Comparison of ENCODE assay signal across 8 mouse cellular contexts in the genomic region with DNA sequence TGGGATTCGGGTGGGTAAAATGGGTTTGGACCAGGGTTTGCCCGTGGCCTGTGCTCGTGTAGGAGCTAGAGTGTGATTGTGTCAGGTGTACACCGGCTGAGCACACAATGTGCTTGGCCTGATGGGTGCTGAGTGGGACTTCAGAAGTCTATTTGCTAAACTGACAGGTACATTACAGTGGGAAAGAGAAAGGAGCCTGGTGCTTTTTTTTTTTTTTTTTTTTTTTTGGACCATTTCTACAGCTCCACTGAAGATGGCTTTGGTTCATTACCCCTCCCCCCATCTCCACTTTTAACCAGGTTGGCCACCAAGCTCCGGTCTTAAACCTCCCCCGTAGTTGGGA. TPM values are rescaled to one million over a fixed set of nuclear protein-coding genes. Genes with fewer than 3 reads are reported as not detected.
DNase-seq lines count a peak whose midpoint lies in the region; ATAC-seq lines count a peak whose summit lies in the region.

No protein-coding gene starts in this region.

- peak overlapping the region; percentile 91 for H3K4me3 ChIP-seq in lung, embryonic 16.5 days (ENCODE audit: low read length)
- H3K4me3 ChIP-seq in hindbrain, embryonic 13.5 days, result peak overlapping the region; percentile 86
- peak overlapping the region; percentile 92 for H3K4me3 ChIP-seq in midbrain, embryonic 14.5 days (replicated peaks; ENCODE audit: low read depth, low read length)

- H3K4me2 ChIP-seq in lung, embryonic 16.5 days (ENCODE audit: low read depth, low read length), result peak overlapping the region; percentile 90
- H3K4me2 ChIP-seq in hindbrain, embryonic 13.5 days, result peak overlapping the region; percentile 92
- peak overlapping the region; percentile 89 for H3K4me2 ChIP-seq in midbrain, embryonic 14.5 days (ENCODE audit: low read length)

- no peaks in the 10 kb centered on the region for H3K9me3 ChIP-seq in lung, embryonic 16.5 days (ENCODE audit: control insufficient read depth, low read length)
- no peaks in the 10 kb centered on the region for H3K9me3 ChIP-seq in hindbrain, embryonic 13.5 days
- no peaks in the 10 kb centered on the region for H3K9me3 ChIP-seq in midbrain, embryonic 14.5 days (ENCODE audit: control insufficient read depth, low read length)

- peaks cover 23% of the 10 kb centered on the region for H3K4me1 ChIP-seq in lung, embryonic 16.5 days (replicated peaks; ENCODE audit: control insufficient read depth, insufficient read depth, low read length)
- H3K4me1 ChIP-seq in hindbrain, embryonic 13.5 days (replicated peaks), result peaks cover 42% of the 10 kb centered on the region
- peaks cover 27% of the 10 kb centered on the region for H3K4me1 ChIP-seq in midbrain, embryonic 14.5 days (ENCODE audit: control insufficient read depth, insufficient read depth, low read length)

- peak overlapping the region; percentile 98 for H3K9ac ChIP-seq in lung, embryonic 16.5 days (ENCODE audit: low read length)
- peak overlapping the region; percentile 97 for H3K9ac ChIP-seq in hindbrain, embryonic 13.5 days
- H3K9ac ChIP-seq in midbrain, embryonic 14.5 days (replicated peaks; ENCODE audit: low read length), result peak overlapping the region; percentile 97

- H3K27ac ChIP-seq in lung, embryonic 16.5 days (ENCODE audit: low read length), result peak overlapping the region; percentile 98
- peak overlapping the region; percentile 97; the same call in 1 of the 2 replicates for H3K27ac ChIP-seq in hindbrain, embryonic 13.5 days
- no peak overlapping the region for H3K27ac ChIP-seq in midbrain, embryonic 14.5 days (replicated peaks; ENCODE audit: low read depth, low read length)

- ATAC-seq in CD4-positive, CD25-positive, alpha-beta regulatory T cell, adult 4 months, result no peak
- ATAC-seq in lung, embryonic 16.5 days (ENCODE audit: low read depth), result no peak
- ATAC-seq in hindbrain, embryonic 13.5 days (ENCODE audit: low FRiP score), result no peak
- ATAC-seq in midbrain, embryonic 14.5 days (ENCODE audit: low FRiP score, low TSS enrichment), result no peak

- peak; percentile 42 for DNase-seq in CD4-positive, CD25-positive, alpha-beta regulatory T cell, adult 2 months (ENCODE audit: low read depth, low spot score)
- no peak for DNase-seq in lung, postnatal 25 days (ENCODE audit: low spot score)
- DNase-seq in midbrain, embryonic 14.5 days, result no peak
- no peak for DNase-seq in adrenal gland, adult 2 months
- DNase-seq in gastrocnemius, postnatal 14 days, result no peak

- H3K36me3 ChIP-seq in lung, embryonic 16.5 days (ENCODE audit: control insufficient read depth, insufficient read depth, low read length), result no peaks in the 10 kb centered on the region
- no peaks in the 10 kb centered on the region for H3K36me3 ChIP-seq in hindbrain, embryonic 13.5 days
- H3K36me3 ChIP-seq in midbrain, embryonic 14.5 days (ENCODE audit: control insufficient read depth, insufficient read depth, low read length), result no peaks in the 10 kb centered on the region

- H3K27me3 ChIP-seq in lung, embryonic 16.5 days (ENCODE audit: control insufficient read depth, insufficient read depth, low read depth, low read length), result no peaks in the 10 kb centered on the region
- H3K27me3 ChIP-seq in hindbrain, embryonic 13.5 days, result no peaks in the 10 kb centered on the region
- H3K27me3 ChIP-seq in midbrain, embryonic 14.5 days (ENCODE audit: control insufficient read depth, insufficient read depth, low read length), result no peaks in the 10 kb centered on the region

- 23% methylated on average over 6 of the region's 6 CpGs for WGBS in lung, embryonic 16.5 days
- 43% methylated on average over 6 of the region's 6 CpGs for WGBS in hindbrain, embryonic 13.5 days
- WGBS in midbrain, embryonic 14.5 days, result 39% methylated on average over 6 of the region's 6 CpGs

- intact Hi-C loops in gastrocnemius, postnatal 14 days (cut with DNase I; ENCODE audit: low total_unique reads), result no loop called here

RNA-seq across cellular contexts. Expression of a gene that starts 1.2 kb away (rescaled TPM):
- 10 to 100 TPM; 18.8 to 19.9 TPM for polyA plus RNA-seq in CD4-positive, CD25-positive, alpha-beta regulatory T cell, adult 4 months (2017; shearing (Covaris generic))
- 13.5 and 15.3 TPM in 2 replicates for polyA plus RNA-seq in lung, embryonic 16.5 days (2015; fragmentation: Nextera tagmentation; extraction: Ambion mirVana)
- polyA plus RNA-seq in hindbrain, embryonic 13.5 days (2015; fragmentation: Nextera tagmentation; extraction: Ambion mirVana), result 7.3 and 8.8 TPM in 2 replicates
- polyA plus RNA-seq in midbrain, embryonic 14.5 days (2014; fragmentation: Nextera tagmentation; extraction: Ambion mirVana), result 8.5 and 10.2 TPM in 2 replicates
- 10 to 100 TPM; 22.6 to 36.1 TPM for total RNA-seq in adrenal gland, adult 2 months (2021)
- 13.0 and 13.9 TPM in 2 replicates for polyA plus RNA-seq in adrenal gland, adult 2 months (2012; rRNA removed)
- 10 to 100 TPM; 11.5 to 13.7 TPM for total RNA-seq in gastrocnemius, postnatal 14 days (2021)

RNA-seq across cellular contexts. Expression of a gene that starts 47.1 kb away (rescaled TPM):
- 100 to 1,000 TPM; 260 to 342 TPM for polyA plus RNA-seq in CD4-positive, CD25-positive, alpha-beta regulatory T cell, adult 4 months (2017; shearing (Covaris generic))
- polyA plus RNA-seq in lung, embryonic 16.5 days (2015; fragmentation: Nextera tagmentation; extraction: Ambion mirVana), result 195 and 215 TPM in 2 replicates
- polyA plus RNA-seq in hindbrain, embryonic 13.5 days (2015; fragmentation: Nextera tagmentation; extraction: Ambion mirVana), result 174 and 177 TPM in 2 replicates
- polyA plus RNA-seq in midbrain, embryonic 14.5 days (2014; fragmentation: Nextera tagmentation; extraction: Ambion mirVana), result 140 and 147 TPM in 2 replicates
- 100 to 1,000 TPM in 1 of 2 experiments, 10 to 100 TPM in 1; 57.1 to 103 TPM for total RNA-seq in adrenal gland, adult 2 months (2021)
- 21.9 and 40.8 TPM in 2 replicates for polyA plus RNA-seq in adrenal gland, adult 2 months (2012; rRNA removed)
- total RNA-seq in gastrocnemius, postnatal 14 days (2021), result 10 to 100 TPM; 30.9 to 37.2 TPM
